Comparison of ENCODE assay signal across 11 mouse cellular contexts in genomic region chr5:76763148-76763701, GRCm38 (mm10).
DNase-seq lines count a peak whose midpoint lies in the region; ATAC-seq lines count a peak whose summit lies in the region.
"Had no signal": no experiment of that assay in that cellular context is flagged by ENCODE, and none has a peak within 500 bp of the region (broad histone marks: within the 10 kb centered on the region; RNA-seq: fewer than 3 reads in every experiment).

No protein-coding gene starts in this region.

- peak; percentile 67 for ATAC-seq in embryonic facial prominence, embryonic 12.5 days (ENCODE audit: insufficient number of reproducible peaks, insufficient read depth, low FRiP score, low TSS enrichment)
- ATAC-seq in hindbrain, embryonic 11.5 days (ENCODE audit: low FRiP score), result peak; percentile 77
- peak; percentile 68; the same call in 1 of the 2 replicates for ATAC-seq in midbrain, embryonic 14.5 days (ENCODE audit: low FRiP score, low TSS enrichment)

- H3K4me1 ChIP-seq in heart, embryonic 10.5 days, result peaks cover 11% of the 10 kb centered on the region
- peaks cover 49% of the 10 kb centered on the region for H3K4me1 ChIP-seq in embryonic facial prominence, embryonic 12.5 days
- H3K4me1 ChIP-seq in hindbrain, embryonic 11.5 days (replicated peaks; ENCODE audit: control insufficient read depth, insufficient read depth, low read length), result peaks cover 11% of the 10 kb centered on the region
- peaks cover 28% of the 10 kb centered on the region for H3K4me1 ChIP-seq in midbrain, embryonic 14.5 days (ENCODE audit: control insufficient read depth, insufficient read depth, low read length)

- no peak overlapping the region for H3K27ac ChIP-seq in heart, embryonic 10.5 days
- peak overlapping the region; percentile 77 for H3K27ac ChIP-seq in embryonic facial prominence, embryonic 12.5 days
- peak overlapping the region; percentile 67 for H3K27ac ChIP-seq in hindbrain, embryonic 11.5 days (ENCODE audit: low read depth, low read length)
- H3K27ac ChIP-seq in midbrain, embryonic 14.5 days (replicated peaks; ENCODE audit: low read depth, low read length), result peak overlapping the region; percentile 78
- H3K27ac ChIP-seq: heart, embryonic 13.5 days; liver, embryonic 14.5 days had no signal

- peak overlapping the region; percentile 25 for H3K9ac ChIP-seq in embryonic facial prominence, embryonic 12.5 days
- no peak overlapping the region for H3K9ac ChIP-seq in hindbrain, embryonic 11.5 days (ENCODE audit: low read depth, low read length)
- no peak overlapping the region for H3K9ac ChIP-seq in midbrain, embryonic 14.5 days (replicated peaks; ENCODE audit: low read length)
- H3K9ac ChIP-seq: heart, embryonic 13.5 days; liver, embryonic 14.5 days had no signal

- peak; percentile 59 for DNase-seq in heart, adult 11 months
- no peak for DNase-seq in heart, embryonic 10.5 days (ENCODE audit: low spot score)
- DNase-seq in hindbrain, embryonic 11.5 days (ENCODE audit: low spot score), result peak; percentile 34
- peak; percentile 49 for DNase-seq in midbrain, embryonic 14.5 days
- DNase-seq in heart, postnatal 4 days, result no peak
- DNase-seq in urinary bladder, postnatal 25 days (ENCODE audit: low spot score), result no peak
- DNase-seq in embryo, embryonic 10 days (ENCODE audit: low spot score), result no peak
- DNase-seq: kidney, postnatal 36 days had no signal

- H3K9me3 ChIP-seq in heart, embryonic 10.5 days, result no peaks in the 10 kb centered on the region
- no peaks in the 10 kb centered on the region for H3K9me3 ChIP-seq in embryonic facial prominence, embryonic 12.5 days
- H3K9me3 ChIP-seq in hindbrain, embryonic 11.5 days (ENCODE audit: control insufficient read depth, low read length), result no peaks in the 10 kb centered on the region
- H3K9me3 ChIP-seq in midbrain, embryonic 14.5 days (ENCODE audit: control insufficient read depth, low read length), result no peaks in the 10 kb centered on the region

- no peak overlapping the region for H3K4me3 ChIP-seq in heart, embryonic 10.5 days
- 0 out of 2 replicates have a peak overlapping the region, but pooled peaks have one; percentile 4 for H3K4me3 ChIP-seq in embryonic facial prominence, embryonic 12.5 days
- no peak overlapping the region for H3K4me3 ChIP-seq in hindbrain, embryonic 11.5 days (ENCODE audit: low read depth, low read length)
- H3K4me3 ChIP-seq in midbrain, embryonic 14.5 days (replicated peaks; ENCODE audit: low read depth, low read length), result no peak overlapping the region
- H3K4me3 ChIP-seq: heart, embryonic 13.5 days had no signal

- 79% methylated on average over 10 of the region's 10 CpGs for WGBS in heart, embryonic 10.5 days
- WGBS in embryonic facial prominence, embryonic 12.5 days, result 29% methylated on average over 10 of the region's 10 CpGs
- 60% methylated on average over 10 of the region's 10 CpGs for WGBS in hindbrain, embryonic 11.5 days
- 59% methylated on average over 10 of the region's 10 CpGs for WGBS in midbrain, embryonic 14.5 days

- H3K4me2 ChIP-seq in embryonic facial prominence, embryonic 12.5 days (replicated peaks), result peak overlapping the region; percentile 27
- H3K4me2 ChIP-seq in hindbrain, embryonic 11.5 days (replicated peaks; ENCODE audit: low read depth, low read length), result no peak overlapping the region
- no peak overlapping the region for H3K4me2 ChIP-seq in midbrain, embryonic 14.5 days (ENCODE audit: low read length)
- H3K4me2 ChIP-seq: heart, embryonic 13.5 days had no signal

- no peaks in the 10 kb centered on the region for H3K27me3 ChIP-seq in heart, embryonic 10.5 days (ENCODE audit: insufficient read depth, poor library complexity, severe bottlenecking)
- no peaks in the 10 kb centered on the region for H3K27me3 ChIP-seq in embryonic facial prominence, embryonic 12.5 days
- H3K27me3 ChIP-seq in hindbrain, embryonic 11.5 days (ENCODE audit: control insufficient read depth, insufficient read depth, low read length), result no peaks in the 10 kb centered on the region
- H3K27me3 ChIP-seq in midbrain, embryonic 14.5 days (ENCODE audit: control insufficient read depth, insufficient read depth, low read length), result no peaks in the 10 kb centered on the region
- H3K27me3 ChIP-seq: heart, embryonic 13.5 days had no signal

- peaks cover 6% of the 10 kb centered on the region for H3K36me3 ChIP-seq in heart, embryonic 10.5 days
- H3K36me3 ChIP-seq in embryonic facial prominence, embryonic 12.5 days, result peaks cover 8% of the 10 kb centered on the region; the same call in 1 of the 2 replicates
- H3K36me3 ChIP-seq in hindbrain, embryonic 11.5 days (ENCODE audit: control insufficient read depth, insufficient read depth, low read length), result no peaks in the 10 kb centered on the region
- H3K36me3 ChIP-seq in midbrain, embryonic 14.5 days (ENCODE audit: control insufficient read depth, insufficient read depth, low read length), result 0 out of 2 replicates have a peak, but pooled peaks cover 8% of the 10 kb centered on the region
- H3K36me3 ChIP-seq: heart, embryonic 13.5 days had no signal

Comparison
In these comparisons a context has a peak if more than half of its experiments do, and no peak if none do; other contexts are left out.
1. DNase-seq: peak in heart, adult 11 months (single experiment), hindbrain, embryonic 11.5 days (single experiment) and midbrain, embryonic 14.5 days (single experiment); none in heart, embryonic 10.5 days (single experiment), heart, postnatal 4 days (single experiment), urinary bladder, postnatal 25 days (single experiment) and embryo, embryonic 10 days (single experiment).
2. Peak in every context shown above with its lines, with median percentiles within 50 percentile points of each other: ATAC-seq.